Mouse (Mus musculus) forebrain, embryonic 14.5 days (tissue): ENCODE results near the gene Naa15. TPM values are rescaled to one million over a fixed set of nuclear protein-coding genes. Genes with fewer than 3 reads are reported as not detected.

ENCODE experiments used
- ATAC-seq: fragments of 200-750 bp; cut with Nextera tagmentation; 2 replicates; pipeline ENCODE4 v1.8.0; 2017; ENCODE audit warnings: mild to moderate bottlenecking, moderate library complexity
- DNase-seq: peaks from one replicate; pipeline ENCODE4 v3.0.0-alpha.2; 2015; ENCODE audit warnings: low spot score
- H3K27ac ChIP-seq: fragments of 300-500 bp; sonication (generic); 2 replicates; pipeline ENCODE4 v1.5.1; 2014; ENCODE audit warnings: low read depth, mild to moderate bottlenecking, control low read depth, low read length, moderate library complexity
- H3K27me3 ChIP-seq: fragments of 300-500 bp; sonication (generic); replicated peaks from 2 replicates; pipeline ENCODE4 v1.6.1; 2014; ENCODE audit warnings: low read length, control low read depth, mixed read lengths; ENCODE audit not compliant: control insufficient read depth, insufficient read depth
- H3K36me3 ChIP-seq: fragments of 300-500 bp; sonication (generic); 2 replicates; pipeline ENCODE4 v1.6.1; 2014; ENCODE audit warnings: low read length, control low read depth; ENCODE audit not compliant: control insufficient read depth, insufficient read depth
- H3K4me1 ChIP-seq: fragments of 300-500 bp; sonication (generic); 2 replicates; pipeline ENCODE4 v1.6.1; 2014; ENCODE audit warnings: antibody characterized with exemption, low read length, control low read depth; ENCODE audit not compliant: control insufficient read depth, insufficient read depth
- H3K4me2 ChIP-seq: fragments of 300-500 bp; sonication (generic); 2 replicates; pipeline ENCODE4 v1.6.1; 2014; ENCODE audit warnings: mild to moderate bottlenecking, control low read depth, low read length
- H3K4me3 ChIP-seq: fragments of 300-500 bp; sonication (generic); 2 replicates; pipeline ENCODE4 v1.5.1; 2014; ENCODE audit warnings: low read depth, low read length, control low read depth
- H3K9ac ChIP-seq: fragments of 300-500 bp; sonication (generic); 2 replicates; pipeline ENCODE4 v1.6.1; 2014; ENCODE audit warnings: mild to moderate bottlenecking, low read length, control low read depth, moderate library complexity
- H3K9me3 ChIP-seq: fragments of 300-500 bp; sonication (generic); replicated peaks from 2 replicates; pipeline ENCODE4 v1.6.1; 2016; ENCODE audit warnings: low read length, control low read depth, mixed read lengths; ENCODE audit not compliant: control insufficient read depth
- WGBS: fragments of 180-500 bp; shearing (Covaris S2); extraction: QIAGEN DNeasy Blood & Tissue Kit; methylation state at CpG from one replicate; pipeline ENCODE4 v1.1.7; 2014; 5-methylcytosine and 5-hydroxymethylcytosine counted together
- polyA plus RNA-seq: library from polyadenylated mRNA; unstranded; fragments of >200 nt; fragmentation: Nextera tagmentation; extraction: Ambion mirVana; gene quantifications from 2 replicates; pipeline ENCODE4 v1.2.1, GENCODE M21; 2014

Gene Naa15
- 26.6 and 37.4 TPM in 2 replicates for polyA plus RNA-seq

DNA sequence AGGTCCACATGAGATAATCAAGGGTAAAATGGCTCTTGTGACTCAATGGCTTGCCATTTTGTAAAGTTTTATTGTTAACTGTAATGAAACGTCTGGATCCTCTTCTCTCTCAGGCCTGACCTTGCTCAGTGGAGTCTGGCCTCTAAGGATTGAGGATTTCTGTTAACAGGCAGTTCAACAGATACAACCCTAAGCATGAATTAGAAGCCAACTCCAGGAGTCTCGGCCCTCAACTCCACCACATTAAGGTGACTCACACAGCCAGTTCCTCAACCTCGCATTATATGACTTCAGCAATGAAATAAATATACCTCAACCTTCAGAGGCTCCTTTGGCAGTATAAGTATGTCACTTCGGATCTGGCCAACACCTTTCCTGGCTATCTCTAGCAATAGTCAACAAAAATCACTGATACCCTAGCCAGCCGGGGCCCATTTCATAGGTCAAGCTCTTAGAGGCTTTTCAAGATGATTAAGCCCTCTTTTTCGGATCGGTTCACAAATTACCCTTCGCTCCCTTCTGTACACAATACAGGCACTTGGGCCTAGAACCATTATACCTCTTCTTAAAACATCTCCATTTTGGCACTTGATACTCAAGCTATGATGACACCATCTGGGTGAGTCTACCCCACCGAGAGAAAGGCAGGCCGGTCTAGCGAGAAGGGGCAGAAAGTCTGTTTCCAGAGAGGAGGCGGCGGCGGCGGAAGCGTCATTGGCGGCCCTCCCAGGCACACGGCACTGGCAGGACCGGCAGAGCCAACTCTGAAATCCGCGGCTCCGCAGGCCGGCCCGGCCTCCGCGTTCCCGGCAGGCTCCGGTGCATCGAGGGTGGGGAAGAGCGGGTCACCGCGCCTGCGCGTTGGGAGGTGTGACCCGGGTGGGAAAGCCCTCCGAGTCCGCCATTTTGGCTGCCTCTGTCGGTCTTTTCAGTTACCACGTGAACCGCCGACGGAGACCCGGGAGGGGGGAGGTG is at the start of gene Naa15:
Gene Naa15 (plus strand): TSS at position 51 of the 975 bp plus-strand sequence.
- 5% methylated on average over 43 of the region's 43 CpGs for WGBS

DNA sequence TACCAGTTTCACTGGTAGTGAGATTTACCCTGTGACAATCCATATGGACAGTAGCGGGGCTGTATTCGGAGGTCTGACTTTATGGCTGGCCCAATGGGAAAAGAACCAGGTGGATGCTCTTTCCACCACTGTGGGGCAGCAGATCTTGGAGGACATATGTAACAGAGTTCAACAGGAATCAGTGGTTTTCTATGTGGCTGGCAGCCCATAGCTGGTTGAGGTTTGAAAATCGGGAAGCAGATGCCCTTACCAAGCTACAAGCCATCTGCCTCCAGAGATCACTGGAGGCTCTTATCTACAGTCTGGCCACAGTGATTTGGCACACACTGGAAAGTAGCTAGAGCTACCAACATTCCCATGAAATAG is 49.4 kb upstream of the Naa15 start:
- Histone ChIP-seq H3K27me3 (no peaks in the 10 kb centered on the region), H3K9ac (peak overlapping the region; percentile 59; the same call in 1 of the 2 replicates), H3K4me2 (peak overlapping the region; percentile 74), H3K36me3 (no peaks in the 10 kb centered on the region), H3K9me3 (no peaks in the 10 kb centered on the region), H3K27ac (no peak overlapping the region), H3K4me3 (peak overlapping the region; percentile 32; the same call in 1 of the 2 replicates), H3K4me1 (peaks cover 5% of the 10 kb centered on the region; the same call in 1 of the 2 replicates)
- DNase-seq: no peak
- no peak; the same call in 1 of the 2 replicates for ATAC-seq
- 8% methylated on average over 3 of the region's 3 CpGs for WGBS

More for the DNA sequence above, at the start of gene Naa15:
- Histone ChIP-seq H3K9me3 (no peaks in the 10 kb centered on the region), H3K27me3 (no peaks in the 10 kb centered on the region), H3K4me1 (peaks cover 24% of the 10 kb centered on the region), H3K36me3 (no peaks in the 10 kb centered on the region), H3K9ac (peak within 1 kb of the TSS; percentile 97), H3K4me3 (peak within 1 kb of the TSS; percentile 99), H3K4me2 (peak within 1 kb of the TSS; percentile 87), H3K27ac (peak within 1 kb of the TSS; percentile 94)
- DNase-seq (peak; percentile 97), ATAC-seq (peak; percentile 96)

DNA sequence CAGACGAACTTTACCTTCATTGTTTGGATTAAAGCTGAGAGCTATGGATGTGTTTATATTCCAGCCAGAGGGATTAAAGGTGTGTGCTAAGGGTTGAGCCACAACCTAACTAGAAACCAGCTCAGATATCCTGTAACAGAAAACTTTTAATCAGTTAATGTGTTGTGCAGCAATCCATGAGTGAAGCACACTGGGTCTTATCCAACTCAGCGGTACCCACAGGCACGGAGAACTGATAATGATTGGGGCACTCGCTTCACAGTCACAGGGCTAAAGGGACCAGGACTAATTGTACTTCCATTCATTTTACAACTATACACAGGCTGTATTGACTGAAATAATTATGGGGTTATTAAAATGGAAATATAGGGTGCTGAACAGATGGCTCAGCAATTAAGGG is 48.0 kb upstream of the Naa15 start:
- H3K27ac ChIP-seq: no peak overlapping the region
- H3K9ac ChIP-seq: no peak overlapping the region
- DNase-seq: no peak
- H3K27me3 ChIP-seq: no peaks in the 10 kb centered on the region
- H3K9me3 ChIP-seq: no peaks in the 10 kb centered on the region
- no peak overlapping the region for H3K4me2 ChIP-seq
- no peak for ATAC-seq
- WGBS: 55% methylated on average over 4 of the region's 4 CpGs
- no peaks in the 10 kb centered on the region for H3K36me3 ChIP-seq
- no peak overlapping the region for H3K4me3 ChIP-seq
- H3K4me1 ChIP-seq: peaks cover 5% of the 10 kb centered on the region; the same call in 1 of the 2 replicates

GRCm38 (mm10) chr3:51368011-51368410 is 46.9 kb upstream of the Naa15 start:
- H3K9me3 ChIP-seq: no peaks in the 10 kb centered on the region
- ATAC-seq (no peak), DNase-seq (no peak)
- no peaks in the 10 kb centered on the region for H3K27me3 ChIP-seq
- 80% methylated on average over 4 of the region's 4 CpGs for WGBS
- H3K9ac ChIP-seq: no peak overlapping the region
- peaks cover 5% of the 10 kb centered on the region; the same call in 1 of the 2 replicates for H3K4me1 ChIP-seq
- no peak overlapping the region for H3K27ac ChIP-seq
- H3K4me2 ChIP-seq: no peak overlapping the region
- no peak overlapping the region for H3K4me3 ChIP-seq
- no peaks in the 10 kb centered on the region for H3K36me3 ChIP-seq

DNA sequence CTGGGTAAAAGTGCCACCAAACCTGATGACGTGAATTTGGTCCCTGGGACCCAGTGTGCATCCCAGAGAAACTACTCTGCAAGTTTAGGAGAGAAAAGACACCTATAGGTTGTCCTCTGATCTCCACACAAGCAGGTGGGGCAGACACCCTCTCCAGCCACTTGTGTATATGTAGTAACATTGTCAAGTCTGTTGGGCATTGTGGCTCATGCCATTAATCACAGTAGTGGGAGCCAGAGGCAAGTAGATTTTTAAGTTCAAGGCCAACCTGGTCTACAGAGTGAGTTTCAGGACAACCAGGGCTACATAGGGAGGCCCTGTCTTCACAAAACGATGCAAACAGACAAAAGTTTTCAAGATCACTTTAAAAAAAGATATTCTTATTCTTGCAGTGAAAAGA is 43.1 kb upstream of the Naa15 start:
- no peak for DNase-seq
- Histone ChIP-seq H3K4me1 (no peaks in the 10 kb centered on the region), H3K9me3 (no peaks in the 10 kb centered on the region), H3K4me3 (no peak overlapping the region), H3K27ac (no peak overlapping the region), H3K27me3 (no peaks in the 10 kb centered on the region), H3K4me2 (no peak overlapping the region), H3K9ac (no peak overlapping the region), H3K36me3 (no peaks in the 10 kb centered on the region)
- no peak for ATAC-seq
- 60% methylated on average over 2 of the region's 2 CpGs for WGBS

DNA sequence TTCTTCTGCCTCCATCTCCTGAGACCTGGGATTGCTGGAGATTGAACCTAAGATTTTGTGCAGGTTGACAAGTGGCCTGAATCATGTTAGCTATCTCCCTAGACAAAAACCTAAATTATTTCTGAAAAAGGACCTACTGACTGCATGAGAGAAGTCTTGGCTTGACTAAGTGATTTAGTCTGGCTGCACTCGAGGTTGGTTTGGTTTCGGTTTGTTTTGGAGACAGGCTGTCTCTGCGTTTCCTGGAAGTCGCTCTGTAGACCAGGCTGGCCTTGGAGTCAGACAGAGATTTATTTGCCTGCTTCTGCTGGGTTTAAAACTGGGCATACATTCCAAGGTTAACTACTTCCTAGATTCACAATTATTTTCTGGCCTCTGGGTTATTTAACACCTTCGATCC is 42.1 kb upstream of the Naa15 start:
- no peak for ATAC-seq
- DNase-seq: no peak

GRCm38 (mm10) chr3:51373544-51373943 is 41.4 kb upstream of the Naa15 start:
- 76% methylated on average over 5 of the region's 5 CpGs for WGBS
- DNase-seq (no peak), ATAC-seq (no peak)
- H3K4me2 ChIP-seq: no peak overlapping the region
- H3K9me3 ChIP-seq: no peaks in the 10 kb centered on the region
- no peaks in the 10 kb centered on the region for H3K36me3 ChIP-seq
- no peak overlapping the region for H3K27ac ChIP-seq
- H3K4me1 ChIP-seq: no peaks in the 10 kb centered on the region
- no peak overlapping the region for H3K4me3 ChIP-seq
- no peak overlapping the region for H3K9ac ChIP-seq
- no peaks in the 10 kb centered on the region for H3K27me3 ChIP-seq

More for the DNA sequence above, 42.1 kb upstream of the Naa15 start:
- WGBS: 86% methylated on average over 5 of the region's 5 CpGs
- Histone ChIP-seq H3K27me3 (no peaks in the 10 kb centered on the region), H3K9me3 (no peaks in the 10 kb centered on the region), H3K27ac (no peak overlapping the region), H3K4me2 (no peak overlapping the region), H3K4me3 (no peak overlapping the region), H3K9ac (no peak overlapping the region), H3K36me3 (no peaks in the 10 kb centered on the region), H3K4me1 (no peaks in the 10 kb centered on the region)

GRCm38 (mm10) chr3:51375307-51376265 is 39.4 kb upstream of the Naa15 start:
- 88% methylated on average over 19 of the region's 19 CpGs for WGBS
- Histone ChIP-seq H3K27me3 (no peaks in the 10 kb centered on the region), H3K27ac (no peak overlapping the region), H3K9ac (no peak overlapping the region), H3K4me3 (no peak overlapping the region), H3K4me1 (no peaks in the 10 kb centered on the region), H3K9me3 (no peaks in the 10 kb centered on the region), H3K4me2 (no peak overlapping the region), H3K36me3 (no peaks in the 10 kb centered on the region)
- DNase-seq (no peak), ATAC-seq (no peak)
